9 mouse cellular contexts compared by ENCODE assay signal in the genomic region with DNA sequence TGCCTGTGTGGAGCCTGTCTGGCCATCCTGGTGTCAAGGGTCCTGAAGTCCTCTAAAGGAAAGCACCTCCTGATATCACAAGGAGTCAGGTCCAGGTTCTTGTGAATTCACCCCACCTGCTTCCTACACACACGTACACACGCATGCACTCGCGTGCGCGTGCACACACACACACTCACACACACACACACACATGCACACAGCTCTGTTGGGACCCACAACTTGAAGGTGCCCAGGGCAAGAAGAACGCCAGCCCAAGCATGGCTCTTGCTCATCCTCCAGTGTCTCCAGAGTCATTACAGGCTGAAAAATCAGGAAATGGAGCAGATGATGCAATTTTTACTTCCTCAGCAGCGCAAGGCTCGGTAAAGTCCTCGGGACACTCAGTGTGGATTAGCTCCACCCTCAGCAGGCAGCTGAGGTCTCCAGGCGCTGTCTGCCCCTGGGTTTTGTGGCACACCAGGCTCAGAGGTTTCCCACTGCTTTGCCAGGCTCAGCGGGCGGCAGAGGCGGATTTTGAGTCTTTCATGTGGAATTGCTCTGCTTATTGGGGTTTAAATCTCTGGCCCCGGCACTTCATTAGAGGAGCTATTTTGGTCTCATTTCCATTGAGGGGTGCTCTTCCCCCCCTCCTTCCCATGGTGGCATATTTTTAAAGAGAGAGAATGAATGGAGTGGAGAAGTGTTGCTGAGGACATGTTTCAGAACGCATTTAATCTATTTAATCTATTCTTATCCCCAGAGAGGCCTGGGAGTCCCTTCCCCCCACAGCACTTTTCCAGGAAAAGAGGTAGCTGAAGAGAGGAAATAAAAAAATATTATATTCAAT. TPM values are rescaled to one million over a fixed set of nuclear protein-coding genes. Genes with fewer than 3 reads are reported as not detected.
DNase-seq lines count a peak whose midpoint lies in the region; ATAC-seq lines count a peak whose summit lies in the region.
"Had no signal": no experiment of that assay in that cellular context is flagged by ENCODE, and none has a peak within 500 bp of the region (broad histone marks: within the 10 kb centered on the region; RNA-seq: fewer than 3 reads in every experiment).

No protein-coding gene starts in this region.

- no peaks in the 10 kb centered on the region for H3K36me3 ChIP-seq in limb, embryonic 13.5 days
- no peaks in the 10 kb centered on the region for H3K36me3 ChIP-seq in limb, embryonic 10.5 days
- H3K36me3 ChIP-seq in forebrain, embryonic 15.5 days, result no peaks in the 10 kb centered on the region
- H3K36me3 ChIP-seq in limb, embryonic 15.5 days, result no peaks in the 10 kb centered on the region

- H3K27me3 ChIP-seq in limb, embryonic 13.5 days, result peaks cover 5% of the 10 kb centered on the region; the same call in 1 of the 2 replicates
- no peaks in the 10 kb centered on the region for H3K27me3 ChIP-seq in limb, embryonic 10.5 days (ENCODE audit: low read depth, poor library complexity, severe bottlenecking)
- 0 out of 2 replicates have a peak, but pooled peaks cover 2% of the 10 kb centered on the region for H3K27me3 ChIP-seq in forebrain, embryonic 15.5 days
- H3K27me3 ChIP-seq in limb, embryonic 15.5 days, result no peaks in the 10 kb centered on the region

- H3K4me1 ChIP-seq in limb, embryonic 13.5 days, result peaks cover 9% of the 10 kb centered on the region
- H3K4me1 ChIP-seq in limb, embryonic 10.5 days, result peaks cover 8% of the 10 kb centered on the region
- peaks cover 26% of the 10 kb centered on the region for H3K4me1 ChIP-seq in forebrain, embryonic 15.5 days
- peaks cover 11% of the 10 kb centered on the region for H3K4me1 ChIP-seq in limb, embryonic 15.5 days

- DNase-seq in limb, embryonic 10.5 days (ENCODE audit: low spot score), result no peak
- no peak for DNase-seq in spleen, adult 12 weeks (ENCODE audit: low spot score)
- DNase-seq in urinary bladder, postnatal 10 days (ENCODE audit: low spot score), result no peak
- no peak for DNase-seq in embryo, embryonic 11 days

- no peak overlapping the region for H3K4me3 ChIP-seq in limb, embryonic 13.5 days
- H3K4me3 ChIP-seq in limb, embryonic 10.5 days, result no peak overlapping the region
- no peak overlapping the region for H3K4me3 ChIP-seq in forebrain, embryonic 15.5 days
- no peak overlapping the region for H3K4me3 ChIP-seq in limb, embryonic 15.5 days
- H3K4me3 ChIP-seq: erythroblast, embryonic 14.5 days had no signal

- WGBS in limb, embryonic 13.5 days, result 43% methylated on average over 16 of the region's 16 CpGs
- 54% methylated on average over 16 of the region's 16 CpGs for WGBS in limb, embryonic 10.5 days
- 37% methylated on average over 16 of the region's 16 CpGs for WGBS in forebrain, embryonic 15.5 days
- WGBS in limb, embryonic 15.5 days, result 42% methylated on average over 16 of the region's 16 CpGs

- H3K4me2 ChIP-seq in limb, embryonic 13.5 days (replicated peaks), result peak overlapping the region; percentile 38; the same call in 1 of the 2 replicates
- H3K4me2 ChIP-seq in forebrain, embryonic 15.5 days (replicated peaks), result peak overlapping the region; percentile 7
- H3K4me2 ChIP-seq in limb, embryonic 15.5 days, result peak overlapping the region; percentile 20; the same call in 1 of the 2 replicates

- H3K9me3 ChIP-seq in limb, embryonic 13.5 days, result no peaks in the 10 kb centered on the region
- no peaks in the 10 kb centered on the region for H3K9me3 ChIP-seq in limb, embryonic 10.5 days (replicated peaks)
- no peaks in the 10 kb centered on the region for H3K9me3 ChIP-seq in forebrain, embryonic 15.5 days
- H3K9me3 ChIP-seq in limb, embryonic 15.5 days, result no peaks in the 10 kb centered on the region

- no peak overlapping the region for H3K27ac ChIP-seq in limb, embryonic 13.5 days
- no peak overlapping the region for H3K27ac ChIP-seq in limb, embryonic 10.5 days
- peak overlapping the region; percentile 60; the same call in 1 of the 2 replicates for H3K27ac ChIP-seq in forebrain, embryonic 15.5 days (replicated peaks)
- no peak overlapping the region for H3K27ac ChIP-seq in limb, embryonic 15.5 days

- ATAC-seq in limb, embryonic 13.5 days (ENCODE audit: low FRiP score, low read depth), result no peak; the same call in 1 of the 2 replicates
- peak; percentile 77 for ATAC-seq in forebrain, embryonic 15.5 days (replicated peaks)
- 0 out of 2 replicates have a peak, but pooled peaks have one; percentile 16 for ATAC-seq in limb, embryonic 15.5 days (ENCODE audit: insufficient number of reproducible peaks, low FRiP score, low TSS enrichment, low read depth)
- ATAC-seq in neutrophil, adult 5-6 weeks (ENCODE audit: extremely low read depth, insufficient number of reproducible peaks, low FRiP score, poor library complexity, severe bottlenecking), result peak; percentile 22; the same call in 1 of the 2 replicates

- no peak overlapping the region for H3K9ac ChIP-seq in limb, embryonic 13.5 days
- no peak overlapping the region; the same call in 1 of the 2 replicates for H3K9ac ChIP-seq in forebrain, embryonic 15.5 days (replicated peaks)
- no peak overlapping the region for H3K9ac ChIP-seq in limb, embryonic 15.5 days

RNA-seq across cellular contexts. Expression of a gene that starts 46.9 kb away (rescaled TPM):
- 0.23 and 0.33 TPM in 2 replicates for polyA plus RNA-seq in limb, embryonic 13.5 days (2015; fragmentation: Nextera tagmentation; extraction: Ambion mirVana)
- polyA plus RNA-seq in limb, embryonic 10.5 days (2016; fragmentation: Nextera tagmentation; extraction: Ambion mirVana), result not detected in 2 replicates
- 0.20 and 0.29 TPM in 2 replicates for polyA plus RNA-seq in forebrain, embryonic 15.5 days (2015; fragmentation: Nextera tagmentation; extraction: Ambion mirVana)
- 0.64 and 1.3 TPM in 2 replicates for polyA plus RNA-seq in limb, embryonic 15.5 days (2015; fragmentation: Nextera tagmentation; extraction: Ambion mirVana)
- total RNA-seq in neutrophil, adult 5-6 weeks (2017), result not detected in 2 replicates
- polyA plus RNA-seq: erythroblast, embryonic 14.5 days had no signal
